Mouse (Mus musculus) C2C12 (cell line): ENCODE data around the gene Slc38a3. TPM values are rescaled to one million over a fixed set of nuclear protein-coding genes. Genes with fewer than 3 reads are reported as not detected.

Source experiments
- H3K27me3 ChIP-seq: one replicate; pipeline ENCODE4 v1.6.1; 2011; ENCODE audit not compliant: control insufficient read depth, insufficient read depth, insufficient read length
- H3K36me3 ChIP-seq: one replicate; pipeline ENCODE4 v1.6.1; 2011; ENCODE audit not compliant: control insufficient read depth, insufficient read depth
- H3K4me3 ChIP-seq: one replicate; pipeline ENCODE4 v1.5.1; 2011; ENCODE audit warnings: mild to moderate bottlenecking, control low read depth; ENCODE audit not compliant: poor library complexity, insufficient read depth, severe bottlenecking
- H3K79me2 ChIP-seq: one replicate; pipeline ENCODE4 v1.6.1; 2011; ENCODE audit not compliant: control insufficient read depth, insufficient read depth
- H3K79me3 ChIP-seq: one replicate; pipeline ENCODE4 v1.6.1; 2011; ENCODE audit warnings: low read depth, control low read depth
- H3ac ChIP-seq: one replicate; pipeline ENCODE3; 2011; ENCODE audit warnings: low read depth; ENCODE audit not compliant: control insufficient read depth, insufficient read length
- CEBPB ChIP-seq: IDR thresholded peaks from one replicate; pipeline ENCODE4 v1.6.1; 2011; ENCODE audit warnings: low read depth, mild to moderate bottlenecking, control low read depth, moderate library complexity
- CTCF ChIP-seq: IDR thresholded peaks from one replicate; pipeline ENCODE4 v1.5.1; 2011; ENCODE audit not compliant: control insufficient read depth, insufficient read depth, insufficient read length
- FOSL1 ChIP-seq: IDR thresholded peaks from one replicate; pipeline ENCODE4 v1.8.0; 2011; ENCODE audit warnings: mild to moderate bottlenecking, low read length; ENCODE audit not compliant: poor library complexity, insufficient read depth, severe bottlenecking
- MAX ChIP-seq: IDR thresholded peaks from one replicate; pipeline ENCODE4 v1.6.1; 2011; ENCODE audit warnings: mild to moderate bottlenecking, control low read depth
- MYOD1 ChIP-seq: IDR thresholded peaks from one replicate; pipeline ENCODE4 v1.6.1; 2011; ENCODE audit warnings: low read depth; ENCODE audit not compliant: control insufficient read depth, insufficient read length
- MYOG ChIP-seq: IDR thresholded peaks from one replicate; pipeline ENCODE4 v1.6.1; 2011; ENCODE audit not compliant: control insufficient read depth, insufficient read length; ENCODE audit errors: extremely low read depth
- USF1 ChIP-seq: IDR thresholded peaks from one replicate; pipeline ENCODE4 v1.6.1; 2011; ENCODE audit warnings: low read depth, mild to moderate bottlenecking, control low read depth, moderate library complexity
- polyA plus RNA-seq: library from polyadenylated mRNA; unstranded; fragments of >200 nt; fragmentation: generic; extraction: Trizol; gene quantifications from one replicate; pipeline ENCODE4 v1.2.1, GENCODE M21; 2012; ENCODE audit warnings: missing spikeins

Gene Slc38a3
- polyA plus RNA-seq, 1 experiment: 0.01 TPM

DNA sequence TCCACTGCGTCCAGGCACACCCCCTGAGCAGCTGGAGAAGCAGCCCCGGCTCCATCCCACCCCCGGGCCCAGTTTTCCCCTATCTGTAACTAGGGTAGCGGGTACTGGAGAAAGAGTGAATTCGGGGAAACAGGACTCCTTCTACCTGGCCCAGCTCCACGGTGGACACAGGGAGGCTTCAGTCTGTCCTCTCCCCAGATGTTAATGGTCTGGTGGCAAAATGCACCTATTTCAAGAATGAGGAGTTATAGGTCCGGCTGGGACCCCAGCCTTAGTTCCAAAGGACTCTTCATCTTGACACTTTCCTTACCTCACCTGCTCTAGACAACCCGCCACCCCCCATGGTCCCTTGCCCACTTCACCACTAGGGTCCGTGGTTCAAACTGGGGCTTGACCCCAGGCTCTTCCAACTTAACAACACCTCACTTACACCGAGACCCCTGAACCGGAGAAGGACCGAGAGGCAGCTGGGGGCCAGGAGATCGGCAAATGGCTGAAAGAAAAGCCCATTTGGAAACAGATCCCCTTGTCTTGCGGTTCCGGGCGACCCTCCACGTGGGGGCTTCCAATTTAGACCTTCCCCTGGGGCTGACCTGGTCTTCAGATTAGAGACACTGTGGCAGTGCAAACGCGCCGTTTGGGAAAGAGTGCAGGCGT lies 39.2 kb upstream of the Slc38a3 start:
- Histone ChIP-seq H3K27me3 (peaks cover 44% of the 10 kb centered on the region), H3K79me2 (no peaks in the 10 kb centered on the region), H3K4me3 (no peak overlapping the region), H3K36me3 (no peaks in the 10 kb centered on the region), H3ac (no peak overlapping the region), H3K79me3 (no peaks in the 10 kb centered on the region)
- TF ChIP-seq MYOG (no peak), CTCF (no peak), FOSL1 (no peak), MAX (no peak), MYOD1 (no peak), USF1 (no peak), CEBPB (no peak)

DNA sequence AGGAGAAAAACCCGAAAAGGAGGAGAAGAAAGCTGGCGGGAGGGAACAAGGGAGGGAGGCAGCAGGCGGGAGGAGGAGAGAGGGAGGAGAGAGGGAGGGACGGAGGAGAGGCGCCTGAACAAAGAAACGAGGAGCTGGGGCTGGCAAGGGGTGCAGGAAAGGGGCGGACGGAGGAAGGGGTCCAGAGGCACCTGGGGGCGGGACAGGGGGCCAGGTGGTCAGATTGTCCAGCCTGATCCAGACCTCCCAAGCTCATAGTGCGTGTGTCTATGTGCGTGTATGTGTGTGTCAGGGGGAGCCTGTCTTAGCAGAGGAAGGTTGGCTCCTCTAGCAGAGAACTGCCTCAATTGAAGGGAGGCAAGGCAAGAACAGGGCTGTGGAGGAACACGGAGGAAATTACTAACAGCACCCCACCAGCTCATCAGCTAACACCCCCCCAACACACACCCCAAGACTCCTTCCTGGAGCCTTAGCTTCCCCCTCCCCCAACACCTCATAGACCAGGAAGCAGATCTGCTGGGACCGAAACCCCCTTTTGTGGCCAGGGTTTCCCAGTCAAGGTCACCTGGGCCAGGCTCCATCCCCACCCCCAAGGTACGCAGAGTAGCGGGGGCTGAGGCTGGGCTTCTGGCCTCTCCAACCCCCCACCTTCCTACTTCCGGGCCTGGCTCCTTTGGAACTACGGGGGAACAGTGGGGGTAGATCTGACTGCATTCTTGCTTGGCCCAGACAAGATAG lies 38.5 kb upstream of the Slc38a3 start:
- TF ChIP-seq MAX: no peak
- TF ChIP-seq FOSL1: no peak
- TF ChIP-seq MYOD1: no peak
- TF ChIP-seq CTCF: no peak
- TF ChIP-seq CEBPB: no peak
- TF ChIP-seq USF1: no peak
- TF ChIP-seq MYOG: no peak
- Histone ChIP-seq H3K36me3 (no peaks in the 10 kb centered on the region), H3K4me3 (no peak overlapping the region), H3K27me3 (peaks cover 44% of the 10 kb centered on the region), H3ac (no peak overlapping the region), H3K79me3 (no peaks in the 10 kb centered on the region), H3K79me2 (no peaks in the 10 kb centered on the region)

DNA sequence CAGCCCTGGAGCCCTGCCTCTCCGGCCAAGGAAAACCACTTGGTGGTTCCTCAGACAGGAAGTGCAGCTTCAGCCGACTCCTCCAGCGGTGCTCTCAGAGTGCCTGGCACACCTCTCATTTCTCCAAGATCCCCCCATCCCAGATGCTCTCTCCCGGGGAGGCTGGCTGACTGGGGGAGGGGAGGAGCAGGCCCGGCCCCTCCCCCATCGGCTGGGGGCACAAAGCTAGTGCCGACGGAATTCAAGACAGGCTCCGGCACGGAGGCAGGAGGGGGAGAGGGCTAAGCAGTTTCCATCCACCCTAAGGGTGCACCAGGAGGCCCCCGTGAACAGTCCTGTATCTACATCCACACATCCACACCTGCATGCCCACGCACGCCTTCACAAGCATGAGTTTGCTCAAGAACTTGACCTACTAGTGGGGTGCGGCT lies 37.5 kb upstream of the Slc38a3 start:
- Histone ChIP-seq H3K36me3 (no peaks in the 10 kb centered on the region), H3K79me2 (no peaks in the 10 kb centered on the region), H3K27me3 (peaks cover 44% of the 10 kb centered on the region), H3ac (no peak overlapping the region), H3K79me3 (no peaks in the 10 kb centered on the region), H3K4me3 (no peak overlapping the region)
- TF ChIP-seq USF1: no peak

DNA sequence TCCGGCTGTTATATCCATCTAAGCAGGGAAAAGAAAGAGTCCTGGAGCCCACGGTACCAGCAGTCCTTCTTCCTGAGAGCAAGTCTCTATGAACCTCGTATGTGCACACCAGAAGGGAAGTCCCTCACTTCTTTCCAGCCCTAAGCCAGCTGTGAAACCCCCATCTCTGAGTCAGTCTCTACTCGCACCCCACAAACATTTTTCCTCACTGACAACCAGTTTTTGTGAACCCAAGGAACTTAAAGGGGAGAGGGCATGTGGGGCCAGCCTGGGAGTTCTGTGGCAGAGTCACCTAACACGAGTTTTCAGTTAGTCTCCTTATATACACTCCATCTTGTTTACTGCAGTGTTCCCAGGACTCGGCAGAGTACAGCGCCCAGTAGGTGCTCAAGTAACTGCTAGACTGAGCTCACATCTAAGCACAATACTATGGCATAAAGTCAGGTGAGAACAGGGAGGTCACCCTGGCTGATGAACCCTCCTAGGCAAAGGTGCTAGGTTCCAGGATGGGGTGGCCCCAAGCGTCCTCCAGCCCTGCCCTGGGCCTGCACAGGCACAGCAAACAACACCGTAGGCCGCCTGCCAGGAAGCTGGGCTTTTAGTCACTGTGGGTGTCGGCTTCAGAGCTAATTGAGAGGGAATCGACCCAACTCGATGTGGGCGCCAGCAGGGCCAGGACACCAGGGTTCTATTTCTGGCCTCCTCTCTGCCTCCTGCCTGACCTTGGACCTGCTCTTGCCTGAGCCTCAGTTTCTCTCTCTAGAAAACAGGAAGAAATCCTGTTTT lies 34.2 kb upstream of the Slc38a3 start:
- Histone ChIP-seq H3K79me2 (no peaks in the 10 kb centered on the region), H3K79me3 (no peaks in the 10 kb centered on the region), H3K27me3 (peaks cover 27% of the 10 kb centered on the region), H3K36me3 (no peaks in the 10 kb centered on the region), H3ac (no peak overlapping the region), H3K4me3 (no peak overlapping the region)
- no peak for TF ChIP-seq MYOG
- no peak for TF ChIP-seq CTCF

DNA sequence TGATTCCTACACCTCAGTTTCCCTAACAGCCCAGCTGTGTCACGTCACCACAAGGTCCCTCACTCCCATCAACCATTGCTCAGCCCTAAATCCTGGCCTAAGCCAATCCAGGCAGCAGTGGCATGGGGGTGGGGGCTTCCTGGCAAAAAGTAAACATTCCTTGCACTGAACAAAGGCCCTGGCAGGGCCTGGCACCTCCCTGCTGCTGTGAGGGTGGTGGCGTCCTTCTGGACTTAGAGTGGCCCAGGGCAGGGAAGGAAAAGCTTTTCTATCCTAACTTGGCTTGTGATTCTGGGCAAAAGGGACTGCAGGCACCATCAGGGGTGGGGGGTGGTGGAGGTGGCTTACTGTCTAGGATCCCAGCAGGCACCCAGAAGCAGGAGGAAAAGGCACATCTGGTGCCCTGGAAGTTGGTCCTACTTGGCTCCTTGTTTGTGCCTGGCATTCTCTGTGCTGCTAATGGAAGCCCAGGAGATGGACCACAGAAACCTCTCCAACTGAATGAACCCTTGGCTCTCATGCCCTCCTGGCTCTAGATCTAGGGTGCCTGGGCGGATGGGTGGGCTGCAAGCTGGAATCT lies 33.4 kb upstream of the Slc38a3 start:
- H3ac ChIP-seq: no peak overlapping the region
- H3K36me3 ChIP-seq: no peaks in the 10 kb centered on the region
- no peaks in the 10 kb centered on the region for H3K79me2 ChIP-seq
- H3K4me3 ChIP-seq: no peak overlapping the region
- H3K27me3 ChIP-seq: peaks cover 19% of the 10 kb centered on the region
- TF ChIP-seq CTCF: no peak
- TF ChIP-seq FOSL1: no peak
- no peak for TF ChIP-seq MYOG
- no peak for TF ChIP-seq MYOD1
- no peak for TF ChIP-seq MAX
- no peak for TF ChIP-seq CEBPB
- TF ChIP-seq USF1: no peak
- H3K79me3 ChIP-seq: no peaks in the 10 kb centered on the region
